Mouse (Mus musculus) monocyte, adult 2 months (primary cell): ENCODE measurements at regions not wholly inside any gene's neighbourhood (a gene's known extent, or its start where the extent isn't known, plus 50 kb on each side); places are given as distances from the start of the nearest gene placed in this dataset.

ENCODE experiments used
- DNase-seq, 2 experiments: peaks; one replicate each; pipeline ENCODE4 v3.0.0; 2022; ENCODE audit warnings: low spot score in 2 of 2, low read depth in 1 of 2

GRCm38 (mm10) chr14:58608216-58608615, 534.5 kb downstream of the 1700129C05Rik start:
- no peak for DNase-seq

GRCm38 (mm10) chr14:58607734-58608133, 535.0 kb downstream of the 1700129C05Rik start:
- no peak for DNase-seq

DNA sequence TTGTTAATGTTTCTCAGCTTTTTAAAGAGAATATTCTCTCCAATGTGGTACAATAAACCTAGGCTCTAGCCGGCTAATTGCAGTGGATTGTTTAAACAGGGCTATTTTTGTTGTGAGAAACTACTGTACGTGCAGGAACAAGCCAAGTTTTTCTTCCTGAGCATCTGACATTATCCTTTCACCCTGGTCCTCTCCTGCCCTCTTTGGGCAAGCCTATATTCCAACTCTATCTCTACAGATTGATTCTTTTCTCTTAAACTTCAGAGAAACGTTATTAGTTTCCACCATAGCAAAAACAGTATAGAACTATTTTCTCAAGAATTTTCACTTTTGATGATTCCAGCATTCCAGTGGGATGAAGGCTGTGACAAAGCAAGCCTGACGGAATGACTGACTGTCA, 535.2 kb downstream of the Fgf9 start:
- no peak for DNase-seq

- DNase-seq, result no peak
Observed at GRCm38 (mm10) chr14:58598867-58599266, 528.5 kb downstream of the Fgf9 start.

- DNase-seq, result no peak
Observed at GRCm38 (mm10) chr14:58597810-58598209, 527.5 kb downstream of the Fgf9 start.

DNA sequence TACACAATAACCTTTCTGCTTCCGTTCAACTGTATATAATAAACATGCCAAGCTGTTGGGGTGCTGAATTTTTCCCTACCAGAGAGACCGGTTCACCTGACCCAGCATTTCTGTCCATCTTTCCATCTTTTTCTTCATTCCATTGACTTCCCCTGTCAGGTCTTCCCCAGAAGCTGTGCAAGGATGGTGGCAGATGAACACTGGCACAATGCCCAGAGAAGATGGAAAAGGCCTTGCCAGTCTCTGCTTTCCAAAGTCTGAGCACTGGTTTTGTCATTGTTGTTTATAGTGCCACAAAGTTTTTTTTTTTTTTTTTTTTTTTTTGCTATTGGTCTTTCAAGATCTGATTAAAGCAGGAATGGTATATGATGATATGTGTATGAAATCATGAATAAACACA, 526.6 kb downstream of the Fgf9 start:
- no peak for DNase-seq

DNA sequence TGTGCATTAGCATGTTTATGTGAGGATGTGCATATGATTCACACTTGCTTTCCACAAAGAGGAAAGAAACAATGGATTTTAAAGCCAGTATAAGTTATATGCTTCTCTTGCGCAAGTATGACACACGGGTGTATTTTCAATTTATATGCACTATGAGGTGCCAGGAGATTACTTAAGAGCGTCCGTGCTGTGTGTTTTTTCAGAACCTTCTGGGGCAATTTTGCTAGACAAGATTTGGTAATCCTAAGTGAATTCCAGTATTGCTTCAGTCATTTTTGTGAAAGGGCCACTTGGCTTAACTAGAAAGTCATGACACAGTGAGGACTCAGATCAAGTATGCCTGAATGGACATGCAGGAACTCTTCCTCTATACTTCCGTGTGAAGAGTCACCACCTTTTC, 511.5 kb downstream of the Fgf9 start:
- no peak for DNase-seq

DNA sequence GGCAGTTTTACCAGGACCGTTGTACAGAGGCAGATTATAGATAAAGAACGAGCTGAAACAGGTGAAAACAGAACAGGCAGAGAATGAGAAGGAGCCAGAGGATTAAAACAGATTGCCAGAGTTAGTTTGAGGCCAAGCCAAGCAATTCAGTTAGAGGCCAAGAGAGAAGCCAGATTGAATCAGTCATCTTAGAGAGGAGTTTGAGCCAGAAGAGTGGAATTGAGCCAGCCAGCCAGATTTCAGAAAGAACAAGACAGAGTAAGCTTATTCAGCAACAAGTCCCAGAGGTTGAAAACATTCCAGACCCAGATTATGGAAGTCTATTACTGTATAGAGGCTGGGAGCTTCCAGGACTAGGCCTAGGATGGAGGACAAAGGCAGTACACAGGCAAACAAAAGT, 499.7 kb downstream of the Fgf9 start:
- DNase-seq, result no peak

DNA sequence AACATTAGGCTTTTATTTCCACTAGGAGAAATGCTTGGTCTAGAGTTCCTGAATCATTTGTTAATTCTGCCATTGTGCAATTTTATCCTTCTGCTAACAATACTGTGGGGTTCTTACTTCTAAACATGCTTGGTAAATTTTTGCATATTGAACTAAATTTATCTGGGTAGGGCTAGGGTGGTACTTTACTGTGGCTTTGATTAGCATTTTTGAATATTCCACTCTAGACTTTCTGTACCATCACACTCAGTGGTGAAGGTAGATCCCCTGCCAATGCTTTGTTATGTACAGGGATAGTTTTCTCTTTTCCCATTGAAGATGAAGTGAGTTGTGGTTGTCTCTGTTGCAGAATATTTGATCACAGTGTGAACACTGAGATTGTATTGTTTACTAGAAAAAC, 497.1 kb downstream of the Fgf9 start:
- DNase-seq, result no peak

DNA sequence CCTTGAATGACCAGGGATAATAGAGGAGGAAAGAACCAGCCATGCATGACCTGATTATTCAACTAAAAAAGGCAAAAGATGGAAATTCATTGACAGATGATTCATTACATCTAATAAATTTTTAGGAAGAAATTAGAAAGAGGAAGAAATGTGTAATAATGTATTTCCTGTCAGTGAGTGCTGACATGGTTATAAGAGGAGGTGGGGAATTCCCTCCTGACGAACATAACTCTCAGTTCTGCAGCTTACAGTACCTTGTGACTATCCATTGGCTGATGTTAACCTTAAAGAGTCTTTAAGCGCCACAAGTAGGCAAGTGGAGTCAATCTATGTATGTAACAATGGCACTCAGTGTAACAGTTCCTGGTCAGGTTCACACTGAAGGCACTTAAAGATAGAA, 492.7 kb downstream of the Fgf9 start:
- DNase-seq, result no peak

DNA sequence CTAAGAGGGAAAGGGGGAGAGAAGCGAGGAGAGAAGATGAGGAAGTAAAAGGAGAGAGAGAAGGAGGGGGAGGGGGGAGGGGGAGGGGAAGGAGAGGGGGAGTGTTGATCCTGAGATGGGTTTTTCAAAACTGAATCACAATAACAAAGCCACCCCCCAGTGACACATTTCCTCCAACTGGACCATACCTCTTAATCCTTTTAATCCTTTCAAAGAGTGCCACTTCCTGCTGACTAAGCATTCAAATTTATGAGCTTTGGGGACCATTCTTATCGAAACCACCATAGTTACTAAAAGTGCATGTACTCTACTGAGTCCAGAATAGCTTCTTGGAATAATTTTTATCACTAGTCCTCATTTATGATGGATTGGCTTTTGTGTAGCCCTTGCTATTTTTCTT, 480.4 kb downstream of the Fgf9 start:
- DNase-seq, result no peak

GRCm38 (mm10) chr14:58545778-58546177, 475.4 kb downstream of the Fgf9 start:
- DNase-seq, result no peak

DNA sequence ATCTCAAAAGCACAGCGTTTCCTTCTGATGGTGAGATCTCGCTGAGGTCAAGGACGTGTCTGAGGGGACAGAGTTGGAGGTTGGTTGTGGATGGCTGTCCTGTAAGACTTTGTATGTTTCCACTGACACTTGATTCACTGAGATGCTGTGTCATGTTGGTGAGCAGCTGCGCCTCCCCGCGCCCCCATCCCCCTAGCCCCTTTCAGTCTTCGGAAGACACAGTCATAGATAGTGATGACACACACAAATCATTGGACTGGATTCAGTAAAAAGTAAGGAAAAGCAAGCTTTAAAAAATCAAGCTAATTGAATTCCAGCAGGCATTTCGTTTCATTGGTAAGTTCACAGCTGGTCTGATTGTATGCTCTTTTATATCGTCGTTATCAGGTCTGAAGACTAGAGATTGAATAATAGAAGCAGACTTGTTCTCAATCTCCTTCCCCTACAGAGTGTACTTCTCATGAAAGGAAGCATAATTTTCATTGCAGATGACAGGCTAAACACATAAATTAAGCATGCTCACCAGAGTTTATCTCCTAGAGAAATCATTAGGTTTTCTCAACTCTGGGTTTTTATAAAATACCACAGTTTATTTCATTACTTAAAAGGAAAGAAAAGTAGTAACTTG, 472.9 kb downstream of the Fgf9 start:
- DNase-seq, result no peak

GRCm38 (mm10) chr14:58538135-58538534, 467.8 kb downstream of the Fgf9 start:
- no peak for DNase-seq

GRCm38 (mm10) chr14:58520976-58521549, 450.7 kb downstream of the Fgf9 start:
- no peak for DNase-seq

DNA sequence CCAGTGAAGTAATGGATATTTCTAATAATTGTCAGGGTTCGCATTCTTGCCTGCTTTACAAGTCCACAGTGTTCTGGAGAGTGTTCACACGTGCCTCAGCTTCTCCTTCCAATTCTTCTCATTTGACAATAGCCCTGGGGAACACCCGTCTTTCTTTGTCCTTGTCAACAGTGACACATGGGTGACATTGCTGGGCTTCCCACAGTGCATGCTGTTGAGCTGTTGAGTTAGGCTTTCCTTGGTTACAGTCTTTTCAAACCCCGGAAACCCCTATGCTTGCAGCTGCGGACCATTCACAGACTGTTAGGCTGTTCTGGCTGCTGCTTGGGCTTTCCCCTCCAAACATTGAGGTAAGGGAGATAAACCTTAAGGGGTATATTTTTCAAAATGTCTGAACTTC, 450.0 kb downstream of the Fgf9 start:
- DNase-seq, result no peak

- DNase-seq, result no peak
Observed at GRCm38 (mm10) chr14:58519086-58519485, 448.7 kb downstream of the Fgf9 start.

DNA sequence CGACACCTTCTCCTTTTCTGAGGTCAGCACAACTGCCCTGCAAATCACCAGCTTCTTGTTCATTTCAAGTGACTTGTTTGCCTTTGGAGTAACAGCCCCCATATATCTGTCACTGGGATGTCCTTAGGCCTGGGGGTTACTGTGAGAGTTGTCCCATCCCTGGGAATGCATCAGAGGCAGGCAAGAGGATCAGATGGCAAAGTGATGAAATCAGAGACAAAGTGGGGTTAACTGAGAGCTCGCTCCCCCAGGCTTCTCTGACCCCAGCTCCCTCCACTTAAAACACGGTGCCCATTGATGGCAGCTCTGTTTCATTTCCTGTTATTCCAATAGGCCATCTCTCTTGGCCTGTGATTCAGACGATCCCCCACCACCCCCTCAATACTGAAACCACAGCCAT, 446.2 kb downstream of the Fgf9 start:
- DNase-seq, result no peak

- no peak for DNase-seq
Observed at GRCm38 (mm10) chr14:58512177-58512576, 441.8 kb downstream of the Fgf9 start.

- DNase-seq, result no peak
Observed at GRCm38 (mm10) chr14:58511571-58511985, 441.2 kb downstream of the Fgf9 start.

DNA sequence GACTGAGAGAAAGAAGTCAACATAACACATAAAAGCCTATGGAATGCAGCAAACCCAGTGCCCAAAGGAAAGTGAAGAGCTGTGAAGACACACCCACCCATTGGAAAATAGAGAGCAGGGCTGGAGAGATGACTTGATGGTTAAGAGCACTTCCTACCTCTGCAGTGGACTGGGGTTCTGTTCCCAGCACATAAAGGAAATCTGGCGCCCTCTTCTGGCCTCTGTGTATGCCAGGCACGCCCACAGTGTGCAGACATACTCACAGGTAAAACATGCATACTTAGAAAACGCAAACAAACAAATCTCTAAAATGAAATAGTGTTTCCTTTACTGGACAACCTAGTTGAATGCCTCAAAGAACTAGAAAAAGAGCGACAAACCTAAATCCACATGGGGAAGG, 440.4 kb downstream of the Fgf9 start:
- DNase-seq, result no peak

GRCm38 (mm10) chr14:58509106-58509505, 438.8 kb downstream of the Fgf9 start:
- no peak for DNase-seq

GRCm38 (mm10) chr14:58506490-58506889, 436.1 kb downstream of the Fgf9 start:
- no peak for DNase-seq
